Mouse (Mus musculus) limb, embryonic 12.5 days (tissue): ENCODE measurements at regions not wholly inside any gene's neighbourhood (a gene's known extent, or its start where the extent isn't known, plus 50 kb on each side); places are given as distances from the start of the nearest gene placed in this dataset.

ENCODE experiments used
- ATAC-seq: fragments of 200-750 bp; cut with Nextera tagmentation; 2 replicates; pipeline ENCODE4 v1.8.0; 2017; ENCODE audit warnings: low read depth, moderate TSS enrichment; ENCODE audit not compliant: insufficient number of reproducible peaks, insufficient read depth, low FRiP score, low TSS enrichment
- H3K27ac ChIP-seq: fragments of 300-500 bp; sonication (generic); 2 replicates; pipeline ENCODE4 v1.5.1; 2016; ENCODE audit warnings: mild to moderate bottlenecking, moderate library complexity
- H3K27me3 ChIP-seq: fragments of 300-500 bp; sonication (generic); 2 replicates; pipeline ENCODE4 v1.6.1; 2016; ENCODE audit warnings: mild to moderate bottlenecking, moderate library complexity
- H3K36me3 ChIP-seq: fragments of 300-500 bp; sonication (generic); 2 replicates; pipeline ENCODE4 v1.6.1; 2016; ENCODE audit warnings: mild to moderate bottlenecking, moderate library complexity
- H3K4me1 ChIP-seq: fragments of 300-500 bp; sonication (generic); replicated peaks from 2 replicates; pipeline ENCODE4 v1.6.1; 2016
- H3K4me2 ChIP-seq: fragments of 300-500 bp; sonication (generic); 2 replicates; pipeline ENCODE4 v1.6.1; 2016; ENCODE audit warnings: mild to moderate bottlenecking, moderate library complexity
- H3K4me3 ChIP-seq: fragments of 300-500 bp; sonication (generic); replicated peaks from 2 replicates; pipeline ENCODE4 v1.5.1; 2016; ENCODE audit warnings: mild to moderate bottlenecking
- H3K9ac ChIP-seq: fragments of 300-500 bp; sonication (generic); replicated peaks from 2 replicates; pipeline ENCODE4 v1.6.1; 2016; ENCODE audit warnings: mild to moderate bottlenecking, moderate library complexity
- H3K9me3 ChIP-seq: fragments of 300-500 bp; sonication (generic); 2 replicates; pipeline ENCODE4 v1.6.1; 2016; ENCODE audit warnings: mild to moderate bottlenecking, moderate library complexity
- WGBS: fragments of 180-500 bp; shearing (Covaris S2); methylation state at CpG from one replicate; pipeline ENCODE4 v1.1.7; 2016; 5-methylcytosine and 5-hydroxymethylcytosine counted together

DNA sequence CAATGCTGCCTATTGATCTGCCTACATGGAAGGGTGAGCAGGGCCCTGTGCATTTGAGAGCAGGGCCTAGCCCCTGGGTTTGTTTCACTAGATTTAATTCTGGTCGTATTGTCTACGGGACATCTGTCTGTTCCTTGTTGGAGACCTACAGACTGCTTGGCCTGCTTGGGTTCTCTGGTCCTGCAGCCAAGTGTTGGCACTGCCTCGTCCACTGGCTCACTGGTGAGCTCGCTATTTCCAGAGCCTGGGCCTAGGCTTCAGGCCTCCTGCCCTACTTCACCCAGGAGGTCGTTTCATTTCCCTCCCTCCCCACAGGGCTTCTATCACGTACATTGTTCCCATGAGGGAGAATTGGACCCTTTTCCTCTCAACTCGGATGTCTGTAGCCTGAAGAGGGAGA is 62.2 kb upstream of the Blcap start:
- H3K27ac ChIP-seq: no peak overlapping the region

DNA sequence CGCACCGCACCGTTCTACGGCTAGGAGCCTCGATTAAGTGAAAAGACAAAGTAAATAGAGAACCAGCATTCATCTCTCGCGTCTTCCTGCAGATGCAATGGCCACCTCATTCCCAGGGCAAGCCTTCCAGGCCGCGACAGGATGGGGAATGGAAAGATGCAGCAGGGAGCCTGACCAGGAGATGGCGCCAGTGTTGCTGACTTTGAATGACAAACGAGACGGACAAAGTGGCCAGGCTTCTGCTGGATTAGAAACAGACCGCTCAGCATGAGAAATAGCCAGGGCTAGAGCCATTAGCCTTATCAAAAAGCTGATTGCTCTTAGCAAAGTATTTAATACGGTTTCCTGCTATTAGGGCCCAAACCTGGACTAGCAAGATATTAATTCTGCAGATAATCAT is 64.6 kb upstream of the Blcap start:
- Histone ChIP-seq H3K9me3 (no peaks in the 10 kb centered on the region), H3K27me3 (no peaks in the 10 kb centered on the region; the same call in 1 of the 2 replicates), H3K4me1 (no peaks in the 10 kb centered on the region), H3K4me2 (no peak overlapping the region), H3K9ac (no peak overlapping the region), H3K27ac (no peak overlapping the region), H3K4me3 (no peak overlapping the region), H3K36me3 (no peaks in the 10 kb centered on the region)
- WGBS: 10% methylated on average over 14 of the region's 14 CpGs
- no peak for ATAC-seq

More for the DNA sequence above, 62.2 kb upstream of the Blcap start:
- no peak for ATAC-seq
- 54% methylated on average over 7 of the region's 7 CpGs for WGBS
- no peaks in the 10 kb centered on the region; the same call in 1 of the 2 replicates for H3K27me3 ChIP-seq
- H3K4me3 ChIP-seq: no peak overlapping the region
- H3K36me3 ChIP-seq: no peaks in the 10 kb centered on the region
- H3K9ac ChIP-seq: no peak overlapping the region
- H3K4me1 ChIP-seq: no peaks in the 10 kb centered on the region
- H3K4me2 ChIP-seq: no peak overlapping the region
- no peaks in the 10 kb centered on the region for H3K9me3 ChIP-seq

DNA sequence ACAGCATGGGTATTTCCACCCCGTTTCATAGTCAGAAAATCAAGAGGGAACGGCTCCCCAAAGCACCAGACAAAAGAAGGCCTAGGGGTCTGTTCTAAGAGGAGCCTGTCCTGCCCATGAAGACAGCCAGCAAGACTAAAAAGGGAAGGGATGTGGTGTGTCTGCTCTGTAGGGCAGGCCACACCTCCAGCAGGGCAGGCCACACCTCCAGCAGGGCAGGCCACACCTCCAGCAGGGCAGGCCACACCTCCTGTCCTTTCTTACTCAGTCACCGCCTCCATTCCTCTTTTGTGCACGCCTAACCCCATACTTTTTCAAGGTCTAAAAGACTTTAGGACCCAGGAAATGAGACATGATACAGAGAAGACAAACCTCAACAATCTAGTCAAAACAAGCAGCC is 69.8 kb upstream of the Blcap start:
- Histone ChIP-seq H3K9me3 (no peaks in the 10 kb centered on the region), H3K27ac (no peak overlapping the region), H3K4me1 (no peaks in the 10 kb centered on the region), H3K27me3 (no peaks in the 10 kb centered on the region), H3K9ac (no peak overlapping the region), H3K36me3 (no peaks in the 10 kb centered on the region), H3K4me2 (no peak overlapping the region), H3K4me3 (no peak overlapping the region)
- 30% methylated on average over 4 of the region's 4 CpGs for WGBS
- no peak for ATAC-seq

DNA sequence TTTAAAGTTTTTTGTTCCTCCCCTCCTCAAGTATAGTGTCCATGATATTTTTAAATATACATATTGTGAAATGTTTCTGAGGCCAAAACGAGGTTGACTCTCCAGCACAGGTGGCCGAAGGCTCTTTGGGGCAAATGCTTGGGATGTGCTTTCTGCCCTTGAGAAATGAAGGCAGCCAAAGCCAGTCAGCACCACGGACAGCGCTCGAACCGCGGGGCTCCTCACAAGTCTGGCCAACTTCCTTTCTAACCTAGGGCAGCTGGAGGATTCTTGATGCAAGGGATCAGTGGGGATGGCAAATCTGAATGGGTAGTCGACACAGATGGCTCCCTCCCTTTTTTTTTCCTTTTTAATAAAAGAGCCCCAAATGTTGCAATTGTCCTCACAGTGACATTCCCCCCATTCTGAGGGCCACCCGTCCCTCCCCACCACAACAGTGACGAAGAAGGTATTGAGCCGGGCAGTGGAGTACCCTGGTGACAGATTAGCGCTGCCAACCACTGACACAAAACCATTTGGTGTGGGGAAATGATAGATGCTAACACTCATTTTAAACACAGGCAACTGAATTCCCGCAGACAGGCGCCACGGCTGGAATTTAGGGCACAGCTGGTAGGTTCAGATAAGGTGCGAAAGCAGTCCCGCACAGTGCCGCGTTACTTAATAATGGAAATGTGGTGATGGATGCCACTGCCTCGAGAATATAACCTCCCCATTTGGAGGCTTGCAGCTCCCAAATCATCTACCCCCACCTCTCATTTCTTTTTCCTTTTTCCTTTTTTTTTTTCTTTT is 73.4 kb upstream of the Ctnnbl1 start:
- no peak for ATAC-seq
- no peaks in the 10 kb centered on the region for H3K27me3 ChIP-seq
- 0 out of 2 replicates have a peak, but pooled peaks cover 4% of the 10 kb centered on the region for H3K9me3 ChIP-seq
- H3K27ac ChIP-seq: no peak overlapping the region
- H3K4me1 ChIP-seq: no peaks in the 10 kb centered on the region
- H3K9ac ChIP-seq: no peak overlapping the region
- H3K4me2 ChIP-seq: no peak overlapping the region
- no peaks in the 10 kb centered on the region for H3K36me3 ChIP-seq
- WGBS: 18% methylated on average over 20 of the region's 20 CpGs
- H3K4me3 ChIP-seq: no peak overlapping the region

DNA sequence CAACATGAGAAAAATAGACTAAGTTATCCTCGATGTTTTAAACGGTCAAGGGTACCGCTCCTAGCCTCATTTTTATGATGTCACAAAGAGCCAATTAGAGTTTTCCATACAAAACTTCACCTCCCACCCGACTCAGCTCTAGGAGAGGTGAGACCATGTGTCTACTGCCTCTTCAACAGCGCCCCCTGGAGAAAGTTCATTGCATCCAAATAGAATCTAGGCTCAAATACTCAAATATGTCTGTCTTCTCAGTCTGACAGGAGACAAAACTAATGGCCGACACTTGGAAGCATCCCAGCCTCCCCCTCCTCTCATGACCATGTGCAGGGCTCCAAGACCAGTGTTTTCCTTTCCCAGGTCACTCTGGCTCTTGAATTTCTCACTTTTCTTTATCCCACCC is 72.7 kb upstream of the Ctnnbl1 start:
- Histone ChIP-seq H3K9me3 (0 out of 2 replicates have a peak, but pooled peaks cover 4% of the 10 kb centered on the region), H3K9ac (no peak overlapping the region), H3K36me3 (no peaks in the 10 kb centered on the region), H3K27ac (no peak overlapping the region), H3K4me2 (no peak overlapping the region), H3K27me3 (no peaks in the 10 kb centered on the region), H3K4me1 (no peaks in the 10 kb centered on the region), H3K4me3 (no peak overlapping the region)
- no peak for ATAC-seq
- 49% methylated on average over 6 of the region's 6 CpGs for WGBS

DNA sequence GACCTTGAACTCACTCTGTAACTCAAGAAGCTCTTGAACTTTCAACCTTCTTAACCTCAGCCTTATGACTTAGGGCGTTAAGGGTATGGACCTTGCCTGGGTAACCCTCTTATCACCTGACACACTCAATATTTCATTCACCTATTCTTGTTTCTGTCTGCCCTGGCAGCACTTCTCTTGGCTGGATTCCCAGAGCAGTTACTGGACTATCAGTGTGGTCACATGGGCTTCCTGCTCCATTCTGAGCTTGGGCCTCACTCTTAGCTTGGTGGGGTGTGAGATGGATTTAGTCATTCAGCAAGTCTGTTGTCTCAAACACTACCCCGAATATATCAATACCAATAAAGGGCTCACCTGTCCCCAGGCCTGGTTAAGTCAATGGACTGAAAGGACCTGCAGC is 67.0 kb upstream of the Ctnnbl1 start:
- Histone ChIP-seq H3K9ac (no peak overlapping the region), H3K27ac (no peak overlapping the region), H3K27me3 (no peaks in the 10 kb centered on the region), H3K4me1 (peaks cover 7% of the 10 kb centered on the region; the same call in 1 of the 2 replicates), H3K4me2 (no peak overlapping the region), H3K4me3 (no peak overlapping the region), H3K9me3 (0 out of 2 replicates have a peak, but pooled peaks cover 4% of the 10 kb centered on the region), H3K36me3 (no peaks in the 10 kb centered on the region)
- ATAC-seq: no peak
- WGBS: 75% methylated on average over 2 of the region's 2 CpGs

DNA sequence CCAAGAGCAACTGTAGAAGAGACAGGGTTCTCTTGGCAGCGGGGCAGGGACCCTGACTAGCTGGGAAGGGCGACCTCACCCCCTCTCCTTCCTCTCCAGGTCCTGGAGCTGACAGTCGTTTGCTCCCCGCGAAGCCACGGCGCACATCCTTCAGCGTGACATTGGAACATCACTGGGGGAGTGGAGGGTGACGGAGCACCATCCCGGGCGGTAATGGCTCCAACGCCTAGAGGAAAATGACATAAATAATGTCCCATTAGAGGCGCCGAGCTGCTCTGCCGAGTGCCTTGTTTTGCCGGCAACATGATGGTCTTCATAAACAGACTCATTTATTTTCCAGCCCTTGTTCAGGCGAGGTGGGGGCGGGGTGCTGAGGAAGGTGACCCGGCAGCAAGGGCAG is 62.3 kb upstream of the Ctnnbl1 start:
- peaks cover 9% of the 10 kb centered on the region; the same call in 1 of the 2 replicates for H3K4me1 ChIP-seq
- H3K36me3 ChIP-seq: no peaks in the 10 kb centered on the region
- H3K9ac ChIP-seq: 0 out of 2 replicates have a peak overlapping the region, but pooled peaks have one; percentile 8
- no peak overlapping the region for H3K4me2 ChIP-seq
- 0 out of 2 replicates have a peak, but pooled peaks cover 3% of the 10 kb centered on the region for H3K27me3 ChIP-seq
- H3K4me3 ChIP-seq: no peak overlapping the region
- no peak for ATAC-seq
- WGBS: 42% methylated on average over 19 of the region's 19 CpGs
- H3K9me3 ChIP-seq: no peaks in the 10 kb centered on the region
- H3K27ac ChIP-seq: no peak overlapping the region

DNA sequence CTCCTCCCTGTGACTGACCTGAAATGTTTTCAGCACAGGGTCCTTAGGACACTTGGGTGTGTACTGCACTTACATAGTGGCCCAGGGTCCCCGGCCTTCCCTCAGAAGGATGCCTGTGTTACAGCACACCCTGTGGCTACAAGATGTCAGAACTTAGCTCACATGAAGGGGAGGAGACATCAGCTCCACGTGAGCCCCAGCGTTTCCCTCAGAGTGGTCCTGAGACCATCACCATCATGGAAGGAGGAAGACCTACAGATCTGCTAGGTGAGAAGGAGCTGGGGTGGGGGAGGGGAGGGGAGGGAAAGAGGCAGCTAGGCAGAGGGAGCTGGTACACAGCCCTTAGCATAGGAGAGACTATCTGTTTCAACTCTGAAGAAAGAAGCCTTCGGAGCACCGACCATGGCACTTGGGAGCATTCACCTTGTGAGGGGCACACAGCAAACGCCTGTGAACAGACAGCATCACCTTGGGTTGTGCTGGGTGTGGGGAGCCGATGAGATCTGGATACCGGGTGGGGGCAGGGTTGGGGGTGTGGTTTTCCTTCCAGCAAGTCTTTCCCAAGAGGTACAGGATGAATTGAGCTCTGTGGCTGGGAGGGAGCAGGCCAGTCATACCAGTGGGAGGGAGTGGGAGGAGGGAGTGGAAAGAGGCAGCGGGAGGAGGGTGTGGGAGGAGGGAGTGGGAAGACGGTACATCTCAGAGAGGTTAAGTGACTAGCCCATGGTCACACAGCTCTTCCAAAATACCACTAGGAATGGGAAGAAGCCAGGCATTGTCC is 60.6 kb upstream of the Ctnnbl1 start:
- Histone ChIP-seq H3K4me2 (no peak overlapping the region), H3K36me3 (no peaks in the 10 kb centered on the region), H3K27me3 (0 out of 2 replicates have a peak, but pooled peaks cover 3% of the 10 kb centered on the region), H3K9ac (no peak overlapping the region), H3K4me3 (no peak overlapping the region), H3K27ac (no peak overlapping the region), H3K4me1 (peaks cover 9% of the 10 kb centered on the region; the same call in 1 of the 2 replicates), H3K9me3 (no peaks in the 10 kb centered on the region)
- 44% methylated on average over 10 of the region's 10 CpGs for WGBS
- ATAC-seq: no peak

DNA sequence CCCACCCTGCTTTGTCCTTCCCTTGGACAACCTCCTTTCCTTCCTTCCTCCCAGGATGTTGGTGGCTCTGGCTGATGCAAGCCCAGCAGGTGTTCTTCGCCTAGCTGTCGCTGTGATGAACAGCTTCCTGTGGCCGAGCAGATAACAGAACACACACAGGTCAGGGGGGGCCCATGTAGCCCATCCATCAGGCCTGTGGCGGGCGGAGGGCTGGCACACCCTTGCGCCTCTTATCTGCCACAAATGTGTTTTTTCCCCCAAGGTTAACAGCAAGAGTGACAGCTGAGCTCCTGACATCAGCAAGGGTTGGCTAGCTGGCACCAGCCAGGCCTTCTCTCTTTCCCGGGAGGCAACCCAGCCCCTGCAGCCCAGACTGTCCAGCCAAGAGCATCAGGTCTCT is 59.9 kb upstream of the Ctnnbl1 start:
- Histone ChIP-seq H3K36me3 (no peaks in the 10 kb centered on the region), H3K9me3 (no peaks in the 10 kb centered on the region), H3K27me3 (0 out of 2 replicates have a peak, but pooled peaks cover 3% of the 10 kb centered on the region), H3K4me3 (no peak overlapping the region), H3K4me2 (no peak overlapping the region), H3K4me1 (peaks cover 9% of the 10 kb centered on the region; the same call in 1 of the 2 replicates), H3K9ac (no peak overlapping the region), H3K27ac (no peak overlapping the region)
- WGBS: 26% methylated on average over 7 of the region's 7 CpGs
- ATAC-seq: no peak

DNA sequence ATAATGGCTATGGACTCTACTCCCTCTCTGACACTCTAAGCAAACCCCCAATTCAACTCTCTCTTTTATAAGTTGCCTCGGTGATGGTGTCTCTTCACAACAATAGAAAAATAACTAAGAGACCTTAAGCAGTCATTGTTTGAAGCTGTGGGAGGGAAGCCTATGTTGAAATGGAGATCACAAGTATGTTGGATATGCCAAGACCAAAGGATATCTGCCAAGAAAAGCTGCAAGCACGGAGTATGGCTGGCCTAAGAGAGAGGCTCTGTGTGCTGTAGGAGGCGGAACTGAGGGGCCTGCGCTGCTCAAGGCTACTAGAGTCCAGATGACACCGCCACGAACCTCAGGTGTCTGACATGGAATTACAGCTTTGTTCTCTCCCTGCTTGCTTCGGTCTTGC is 55.3 kb upstream of the Ctnnbl1 start:
- Histone ChIP-seq H3K9me3 (no peaks in the 10 kb centered on the region), H3K4me1 (no peaks in the 10 kb centered on the region), H3K36me3 (no peaks in the 10 kb centered on the region), H3K4me3 (no peak overlapping the region), H3K4me2 (no peak overlapping the region), H3K27ac (no peak overlapping the region), H3K9ac (no peak overlapping the region), H3K27me3 (0 out of 2 replicates have a peak, but pooled peaks cover under 1% of the 10 kb centered on the region)
- 82% methylated on average over 7 of the region's 7 CpGs for WGBS
- no peak for ATAC-seq
